Mouse (Mus musculus): ENCODE measurements around the gene Adgrb2. TPM values are rescaled to one million over a fixed set of nuclear protein-coding genes. Genes with fewer than 3 reads are reported as not detected.

The Adgrb2 gene
- total and polyA plus RNA-seq, 3 experiments = 0.04 to 0.15 TPM; not detected in 1

GRCm38 (mm10) chr4:129967024-129968014, 17.4 kb upstream of the Adgrb2 start:
- no peaks in the 10 kb centered on the region for H3K9me3 ChIP-seq (replicated peaks; ENCODE audit: insufficient read depth, low read length)
- peaks cover 0 to 2% of the 10 kb centered on the region in 2 experiments for H3K27me3 ChIP-seq (ENCODE audit: control insufficient read depth in 1 of 2, insufficient read depth in 2 of 2, low read length in 2 of 2)
- TF ChIP-seq TCF12 (IDR thresholded peaks at IDR 0.05; ENCODE audit: low read depth, low read length) (no peak), RCOR1 (IDR thresholded peaks at IDR 0.05; ENCODE audit: low read depth, low read length) (no peak), CHD2 (IDR thresholded peaks at IDR 0.05; ENCODE audit: low read length) (no peak), GABPA (IDR thresholded peaks at IDR 0.05; ENCODE audit: low read depth, low read length) (no peak), MAZ (IDR thresholded peaks at IDR 0.05; ENCODE audit: low read depth, low read length) (no peak), CHD1 (IDR thresholded peaks at IDR 0.05; ENCODE audit: low read depth, low read length) (no peak), ZMIZ1 (IDR thresholded peaks at IDR 0.05; ENCODE audit: low read depth, low read length) (no peak), ZC3H11A (IDR thresholded peaks at IDR 0.05; ENCODE audit: low read depth, low read length) (no peak), UBTF (IDR thresholded peaks at IDR 0.05; ENCODE audit: borderline replicate concordance, insufficient read depth, low read depth, low read length) (no peak), TAL1 (IDR thresholded peaks at IDR 0.05; ENCODE audit: low read length) (no peak), POLR2A (IDR thresholded peaks at IDR 0.05; ENCODE audit: control insufficient read depth in 1 of 2, insufficient read depth in 1 of 2, low read depth in 1 of 2, low read length in 2 of 2, poor library complexity in 1 of 2) (no peak), MAX (IDR thresholded peaks at IDR 0.05; ENCODE audit: low read length) (no peak), NRF1 (IDR thresholded peaks at IDR 0.05; ENCODE audit: insufficient read depth, low read depth, low read length, poor library complexity, severe bottlenecking) (no peak), MAFK (IDR thresholded peaks at IDR 0.05; ENCODE audit: borderline replicate concordance, low read depth, low read length) (no peak), MYB (IDR thresholded peaks at IDR 0.05; ENCODE audit: low read depth, low read length) (no peak), NELFE (IDR thresholded peaks at IDR 0.05; ENCODE audit: low read depth, low read length) (no peak), KAT2A (conservative IDR thresholded peaks at IDR 0.05; ENCODE audit: low read depth, low read length) (no peak)
- H3K4me3 ChIP-seq (ENCODE audit: control insufficient read depth in 1 of 2, insufficient read depth in 1 of 2, low read depth in 2 of 2, low read length in 2 of 2) = no peak overlapping the region
- no peak overlapping the region for H3K27ac ChIP-seq (ENCODE audit: control insufficient read depth, low read depth, low read length)
- DNase-seq (ENCODE audit: low read depth, low spot score) = no peak
- no peaks in the 10 kb centered on the region for H3K36me3 ChIP-seq (ENCODE audit: control insufficient read depth in 1 of 2, insufficient read depth in 2 of 2, low read length in 2 of 2)
- no peaks in the 10 kb centered on the region for H3K4me1 ChIP-seq (ENCODE audit: control insufficient read depth in 1 of 2, insufficient read depth in 2 of 2, low read length in 2 of 2)
- H3K79me2 ChIP-seq (ENCODE audit: control insufficient read depth, insufficient read depth, low read length, poor library complexity) = no peaks in the 10 kb centered on the region
- H3K9ac ChIP-seq (ENCODE audit: control insufficient read depth, low read depth, low read length, poor library complexity, severe bottlenecking) = no peak overlapping the region

GRCm38 (mm10) chr4:129970168-129970567, 14.5 kb upstream of the Adgrb2 start:
- no peak for TF ChIP-seq CHD2 (IDR thresholded peaks at IDR 0.05; ENCODE audit: low read length)
- no peak for TF ChIP-seq UBTF (IDR thresholded peaks at IDR 0.05; ENCODE audit: borderline replicate concordance, insufficient read depth, low read depth, low read length)
- TF ChIP-seq TAL1 (IDR thresholded peaks at IDR 0.05; ENCODE audit: low read length) = no peak
- no peak for TF ChIP-seq KAT2A (conservative IDR thresholded peaks at IDR 0.05; ENCODE audit: low read depth, low read length)
- no peak for TF ChIP-seq MEF2A (IDR thresholded peaks at IDR 0.05; ENCODE audit: extremely low read depth, insufficient replicate concordance, low read depth, low read length, poor library complexity, severe bottlenecking)
- TF ChIP-seq MAX (IDR thresholded peaks at IDR 0.05; ENCODE audit: low read length) = no peak
- TF ChIP-seq HCFC1 (IDR thresholded peaks at IDR 0.05; ENCODE audit: low read depth, low read length) = no peak
- no peak for TF ChIP-seq USF2 (IDR thresholded peaks at IDR 0.05; ENCODE audit: borderline replicate concordance in 1 of 2, insufficient read depth in 1 of 2, low read depth in 1 of 2, low read length in 2 of 2)
- TF ChIP-seq RAD21 (IDR thresholded peaks at IDR 0.05; ENCODE audit: low read depth, low read length) = no peak
- no peak for TF ChIP-seq TCF12 (IDR thresholded peaks at IDR 0.05; ENCODE audit: low read depth, low read length)
- no peak for TF ChIP-seq MYC (IDR thresholded peaks at IDR 0.05; ENCODE audit: low read depth, low read length)
- TF ChIP-seq CTCF (IDR thresholded peaks at IDR 0.05 in 2 of 3, conservative IDR thresholded peaks at IDR 0.05 in 1 of 3; ENCODE audit: control insufficient read depth in 1 of 3, insufficient read depth in 1 of 3, low read depth in 2 of 3, low read length in 3 of 3, poor library complexity in 1 of 3, severe bottlenecking in 1 of 3) = no peak
- TF ChIP-seq GATA1 (IDR thresholded peaks at IDR 0.05; ENCODE audit: low read depth, low read length) = no peak
- TF ChIP-seq ZMIZ1 (IDR thresholded peaks at IDR 0.05; ENCODE audit: low read depth, low read length) = no peak
- no peak for TF ChIP-seq CHD1 (IDR thresholded peaks at IDR 0.05; ENCODE audit: low read depth, low read length)
- TF ChIP-seq POLR2A (IDR thresholded peaks at IDR 0.05; ENCODE audit: control insufficient read depth in 1 of 2, insufficient read depth in 1 of 2, low read depth in 1 of 2, low read length in 2 of 2, poor library complexity in 1 of 2) = no peak
- Histone ChIP-seq H3K27me3 (ENCODE audit: control insufficient read depth in 1 of 2, insufficient read depth in 2 of 2, low read length in 2 of 2) (peaks cover 0 to 8% of the 10 kb centered on the region in 2 experiments), H3K9me3 (replicated peaks; ENCODE audit: insufficient read depth, low read length) (no peaks in the 10 kb centered on the region), H3K4me3 (ENCODE audit: control insufficient read depth in 1 of 2, insufficient read depth in 1 of 2, low read depth in 2 of 2, low read length in 2 of 2) (no peak overlapping the region), H3K79me2 (ENCODE audit: control insufficient read depth, insufficient read depth, low read length, poor library complexity) (no peaks in the 10 kb centered on the region), H3K36me3 (ENCODE audit: control insufficient read depth in 1 of 2, insufficient read depth in 2 of 2, low read length in 2 of 2) (no peaks in the 10 kb centered on the region), H3K4me1 (ENCODE audit: control insufficient read depth in 1 of 2, insufficient read depth in 2 of 2, low read length in 2 of 2) (no peaks in the 10 kb centered on the region), H3K9ac (ENCODE audit: control insufficient read depth, low read depth, low read length, poor library complexity, severe bottlenecking) (no peak overlapping the region), H3K27ac (ENCODE audit: control insufficient read depth, low read depth, low read length) (no peak overlapping the region)
- no peak for DNase-seq (ENCODE audit: low read depth, low spot score)

Data from MEL (cell line).